Mouse (Mus musculus) neural tube, embryonic 11.5 days (tissue): ENCODE results near the gene Olfr204. TPM values are rescaled to one million over a fixed set of nuclear protein-coding genes. Genes with fewer than 3 reads are reported as not detected.
"Not testable (repeated sequence)": the region's sequence is repeated elsewhere in the genome, so short reads cannot be mapped to it uniquely, and the experiment has no call there.

Experiments
- ATAC-seq: fragments of 200-750 bp; cut with Nextera tagmentation; 2 replicates; pipeline ENCODE4 v1.8.0; 2017; ENCODE audit warnings: moderate number of reproducible peaks, mild to moderate bottlenecking, moderate TSS enrichment, moderate library complexity; ENCODE audit not compliant: insufficient read depth, low FRiP score, low TSS enrichment
- DNase-seq: peaks from one replicate; pipeline ENCODE4 v3.0.0-alpha.2; 2015; ENCODE audit warnings: low spot score
- H3K27ac ChIP-seq: fragments of 300-500 bp; sonication (generic); 2 replicates; pipeline ENCODE4 v1.5.1; 2014; ENCODE audit warnings: low read depth, mild to moderate bottlenecking, low read length
- H3K27me3 ChIP-seq: fragments of 300-500 bp; sonication (generic); 2 replicates; pipeline ENCODE4 v1.6.1; 2014; ENCODE audit warnings: mild to moderate bottlenecking, low read length, mixed read lengths; ENCODE audit not compliant: control insufficient read depth, insufficient read depth
- H3K36me3 ChIP-seq: fragments of 300-500 bp; sonication (generic); 2 replicates; pipeline ENCODE4 v1.6.1; 2014; ENCODE audit warnings: mild to moderate bottlenecking, low read length, moderate library complexity, mixed read lengths; ENCODE audit not compliant: control insufficient read depth, insufficient read depth
- H3K4me1 ChIP-seq: fragments of 300-500 bp; sonication (generic); 2 replicates; pipeline ENCODE4 v1.6.1; 2014; ENCODE audit warnings: low read length, mixed read lengths; ENCODE audit not compliant: control insufficient read depth, insufficient read depth
- H3K4me2 ChIP-seq: fragments of 300-500 bp; sonication (generic); 2 replicates; pipeline ENCODE4 v1.6.1; 2014; ENCODE audit warnings: low read depth, mild to moderate bottlenecking, moderate library complexity
- H3K4me3 ChIP-seq: fragments of 300-500 bp; sonication (generic); 2 replicates; pipeline ENCODE4 v1.5.1; 2014; ENCODE audit warnings: low read depth, low read length
- H3K9ac ChIP-seq: fragments of 300-500 bp; sonication (generic); 2 replicates; pipeline ENCODE4 v1.6.1; 2014; ENCODE audit warnings: mild to moderate bottlenecking, low read length
- H3K9me3 ChIP-seq: fragments of 300-500 bp; sonication (generic); 2 replicates; pipeline ENCODE4 v1.6.1; 2016; ENCODE audit warnings: low read length; ENCODE audit not compliant: control insufficient read depth
- WGBS: fragments of 180-500 bp; shearing (Covaris S2); extraction: QIAGEN DNeasy Blood & Tissue Kit; methylation state at CpG from one replicate; pipeline ENCODE4 v1.1.7; 2014; 5-methylcytosine and 5-hydroxymethylcytosine counted together
- polyA plus RNA-seq: library from polyadenylated mRNA; unstranded; fragments of >200 nt; fragmentation: Nextera tagmentation; extraction: Ambion mirVana; gene quantifications from 2 replicates; pipeline ENCODE4 v1.2.1, GENCODE M21; 2014

Gene Olfr204
- polyA plus RNA-seq, 1 experiment from 2014 or later = not detected

DNA sequence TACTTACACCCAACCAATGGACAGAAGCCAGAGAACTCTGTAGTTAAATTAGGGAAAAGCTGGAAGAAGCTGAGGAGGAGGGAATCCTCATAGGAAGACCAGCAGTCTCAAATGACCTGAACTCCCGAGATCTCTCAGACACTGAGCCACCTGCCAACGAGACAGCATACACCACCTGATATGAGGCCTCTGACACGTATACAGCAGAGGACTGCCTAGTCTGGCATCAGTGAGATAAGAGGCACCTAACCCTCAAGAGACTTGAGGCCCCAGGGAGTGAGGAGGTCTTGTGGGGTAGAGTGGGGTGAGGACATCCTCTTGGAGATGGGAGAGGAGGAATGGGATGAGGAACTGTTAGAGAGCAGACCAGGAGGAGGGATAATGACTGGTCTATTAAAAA is 37.5 kb downstream of the Olfr204 start:
- no peak overlapping the region for H3K4me2 ChIP-seq
- H3K27ac ChIP-seq = no peak overlapping the region
- no peak for ATAC-seq
- no peaks in the 10 kb centered on the region for H3K27me3 ChIP-seq
- H3K4me3 ChIP-seq = no peak overlapping the region
- no peaks in the 10 kb centered on the region for H3K9me3 ChIP-seq
- H3K4me1 ChIP-seq = no peaks in the 10 kb centered on the region
- no peaks in the 10 kb centered on the region for H3K36me3 ChIP-seq
- H3K9ac ChIP-seq = no peak overlapping the region
- DNase-seq = no peak
- WGBS = 88% methylated on average over 3 of the region's 3 CpGs

DNA sequence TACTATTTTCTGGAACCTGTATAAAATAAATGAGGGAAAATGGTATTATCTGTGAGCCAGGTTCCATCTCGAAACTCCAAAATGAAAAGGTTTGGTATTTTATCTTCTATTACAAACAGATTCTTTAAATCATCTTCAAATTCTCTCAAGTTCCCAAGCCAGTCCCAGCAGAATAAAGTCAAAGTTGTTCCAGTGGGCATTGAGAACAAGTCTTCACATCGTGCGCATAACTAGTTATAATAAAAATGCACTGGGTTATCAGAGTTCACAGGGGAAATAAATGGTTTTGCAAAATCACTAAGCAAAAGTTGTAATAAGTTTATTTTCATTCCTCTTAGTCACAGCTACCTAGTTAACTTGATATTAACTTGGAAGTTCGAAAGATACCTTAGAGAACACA is 45.5 kb downstream of the Olfr204 start, which contains the start of gene Olfr201:
TSS of gene Olfr201 (minus strand) at position 101 of the 400 bp plus-strand sequence.
- not testable (repeated sequence) for H3K4me2 ChIP-seq, H3K4me3 ChIP-seq, H3K4me1 ChIP-seq, H3K27ac ChIP-seq, H3K9ac ChIP-seq, H3K36me3 ChIP-seq, DNase-seq, ATAC-seq, H3K9me3 ChIP-seq, H3K27me3 ChIP-seq
- WGBS = 87% methylated on average over 4 of the region's 4 CpGs

DNA sequence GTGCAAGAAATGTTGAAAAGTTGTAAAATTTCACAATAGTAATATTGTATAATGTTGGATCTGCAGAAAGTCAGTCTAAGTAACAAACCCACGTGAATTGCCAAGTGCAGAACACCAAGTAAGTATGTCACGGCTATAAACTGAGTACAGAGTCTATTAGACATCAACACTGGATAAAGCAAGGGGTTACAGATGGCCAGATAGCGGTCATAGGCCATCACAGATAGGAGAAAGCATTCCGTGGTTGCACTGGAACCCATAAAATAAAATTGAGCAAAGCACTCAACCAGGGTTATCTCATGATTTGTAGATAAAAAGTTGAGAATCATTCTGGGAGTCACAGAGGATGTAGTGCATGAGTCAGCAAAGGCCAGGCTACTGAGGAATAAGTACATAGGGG is 49.0 kb downstream of the Olfr204 start:
- H3K36me3 ChIP-seq, H3K4me3 ChIP-seq, DNase-seq, H3K4me1 ChIP-seq, H3K9ac ChIP-seq, ATAC-seq, H3K4me2 ChIP-seq, H3K9me3 ChIP-seq, H3K27me3 ChIP-seq, H3K27ac ChIP-seq: not testable (repeated sequence)
- 79% methylated on average over 4 of the region's 4 CpGs for WGBS

Other genes starting within 250 kb of the Olfr204 start
- gene Olfr190, start 240.2 kb downstream of the Olfr204 start, polyA plus RNA-seq = not detected in 2 replicates
- not detected in 2 replicates for gene Olfr191, start 228.4 kb downstream of the Olfr204 start, polyA plus RNA-seq
- not detected in 2 replicates for gene Olfr193, start 206.4 kb downstream of the Olfr204 start, polyA plus RNA-seq
- gene Olfr194, start 197.2 kb downstream of the Olfr204 start, polyA plus RNA-seq = not detected in 2 replicates
- gene Olfr195, start 171.2 kb downstream of the Olfr204 start, polyA plus RNA-seq = not detected in 2 replicates
- not detected in 2 replicates for gene Olfr196, start 147.8 kb downstream of the Olfr204 start, polyA plus RNA-seq
- not detected in 2 replicates for gene Olfr198, start 114.7 kb downstream of the Olfr204 start, polyA plus RNA-seq
- gene Olfr199, start 98.5 kb downstream of the Olfr204 start, polyA plus RNA-seq = not detected in 2 replicates
- not detected in 2 replicates for gene Olfr201, start 45.6 kb downstream of the Olfr204 start, polyA plus RNA-seq
- gene Olfr202, start 31.5 kb downstream of the Olfr204 start, polyA plus RNA-seq = not detected in 2 replicates
- not detected in 2 replicates for gene Olfr203, start 19.4 kb downstream of the Olfr204 start, polyA plus RNA-seq
- not detected in 2 replicates for gene Olfr205, start 12.9 kb upstream of the Olfr204 start, polyA plus RNA-seq
- not detected in 2 replicates for gene Olfr206, start 31.0 kb upstream of the Olfr204 start, polyA plus RNA-seq
- gene Olfr209, start 45.7 kb upstream of the Olfr204 start, polyA plus RNA-seq = not detected in 2 replicates
- gene Gabrr3, start 89.1 kb upstream of the Olfr204 start, polyA plus RNA-seq = 0.11 TPM in 1 of 2 replicates, not detected in the other
- gene Riox2, start 153.5 kb upstream of the Olfr204 start, polyA plus RNA-seq = 25.9 and 26.7 TPM in 2 replicates